Mouse (Mus musculus): ENCODE results near the gene Ang. TPM values are rescaled to one million over a fixed set of nuclear protein-coding genes. Genes with fewer than 3 reads are reported as not detected.

Ang gene
- total and polyA plus RNA-seq, 3 experiments, result not detected

DNA sequence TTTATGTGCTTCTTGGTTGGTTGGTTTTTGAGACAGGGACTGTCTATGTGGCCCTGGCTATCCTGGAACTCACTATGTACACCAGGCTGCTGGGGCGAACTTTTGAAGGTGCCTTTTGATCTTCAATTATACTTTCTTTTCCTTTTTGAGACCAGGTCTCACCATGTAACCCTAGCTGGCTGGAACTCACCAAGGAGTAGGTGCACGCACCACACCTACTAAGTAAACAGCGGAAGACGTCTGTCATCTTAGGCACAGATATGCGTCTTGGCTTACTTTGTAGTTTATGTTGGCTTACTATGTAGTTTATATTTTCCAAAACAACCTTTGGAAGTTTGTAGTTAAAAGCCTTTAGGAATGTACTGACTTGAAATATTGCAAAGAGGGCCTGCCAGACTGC, 22.0 kb upstream of the Ang start:
- TF ChIP-seq ZMIZ1 (IDR thresholded peaks at IDR 0.05; ENCODE audit: low read depth, low read length), result no peak
- no peak for TF ChIP-seq ZKSCAN1 (IDR thresholded peaks at IDR 0.05; ENCODE audit: low read depth, low read length)
- TF ChIP-seq MAFK (IDR thresholded peaks at IDR 0.05; ENCODE audit: borderline replicate concordance, low read depth, low read length), result no peak
- no peak for TF ChIP-seq SMC3 (IDR thresholded peaks at IDR 0.05; ENCODE audit: low read depth, low read length)
- no peak for TF ChIP-seq NELFE (IDR thresholded peaks at IDR 0.05; ENCODE audit: low read depth, low read length)
- no peak for TF ChIP-seq USF2 (IDR thresholded peaks at IDR 0.05; ENCODE audit: borderline replicate concordance in 1 of 2, insufficient read depth in 1 of 2, low read depth in 1 of 2, low read length in 2 of 2)
- TF ChIP-seq ELF1 (IDR thresholded peaks at IDR 0.05; ENCODE audit: low read depth, low read length), result no peak

DNA sequence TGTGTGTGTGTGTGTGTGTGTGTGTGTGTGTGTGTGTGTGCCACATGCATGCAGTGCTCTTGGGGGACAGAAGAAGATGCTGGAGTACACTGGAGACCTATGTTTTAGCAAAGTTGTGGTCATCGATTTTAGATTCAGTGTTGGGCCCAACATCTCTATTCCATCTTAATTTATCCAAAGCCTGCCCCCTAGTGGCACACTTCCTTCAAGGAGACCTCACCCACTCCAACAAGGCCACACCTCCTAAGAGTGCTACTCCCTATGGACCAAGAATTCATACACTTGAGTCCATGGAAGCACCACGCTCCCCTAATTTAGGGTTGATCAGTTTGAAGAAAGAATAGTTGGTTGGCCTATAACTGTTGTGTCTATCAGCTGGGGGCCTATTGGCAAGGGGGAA, 21.3 kb upstream of the Ang start:
- peak; percentile 28 for TF ChIP-seq RAD21 (IDR thresholded peaks at IDR 0.05; ENCODE audit: low read depth, low read length)
- TF ChIP-seq USF1 (IDR thresholded peaks at IDR 0.05; ENCODE audit: low read depth, low read length), result no peak
- no peak for TF ChIP-seq SIN3A (IDR thresholded peaks at IDR 0.05; ENCODE audit: low read length)
- TF ChIP-seq CTCF (IDR thresholded peaks at IDR 0.05 in 2 of 3, conservative IDR thresholded peaks at IDR 0.05 in 1 of 3; ENCODE audit: control insufficient read depth in 1 of 3, insufficient read depth in 1 of 3, low read depth in 2 of 3, low read length in 3 of 3, poor library complexity in 1 of 3, severe bottlenecking in 1 of 3), result peak; percentile 41 to 71 (median 58)
- peak; percentile 49 for TF ChIP-seq SMC3 (IDR thresholded peaks at IDR 0.05; ENCODE audit: low read depth, low read length)
- TF ChIP-seq MYC (IDR thresholded peaks at IDR 0.05; ENCODE audit: low read depth, low read length), result no peak
- no peak for TF ChIP-seq MAZ (IDR thresholded peaks at IDR 0.05; ENCODE audit: low read depth, low read length)

More for the DNA sequence above, 22.0 kb upstream of the Ang start:
- Histone ChIP-seq H3K27me3 (ENCODE audit: control insufficient read depth in 1 of 2, insufficient read depth in 2 of 2, low read length in 2 of 2) (peaks cover 0 to 3% of the 10 kb centered on the region in 2 experiments; a peak in 1 of 4 replicates), H3K9me3 (replicated peaks; ENCODE audit: insufficient read depth, low read length) (no peaks in the 10 kb centered on the region), H3K36me3 (ENCODE audit: control insufficient read depth in 1 of 2, insufficient read depth in 2 of 2, low read length in 2 of 2) (peaks cover 0 to 3% of the 10 kb centered on the region in 2 experiments; a peak in 1 of 4 replicates), H3K79me2 (ENCODE audit: control insufficient read depth, insufficient read depth, low read length, poor library complexity) (no peaks in the 10 kb centered on the region), H3K27ac (ENCODE audit: control insufficient read depth, low read depth, low read length) (no peak overlapping the region), H3K9ac (ENCODE audit: control insufficient read depth, low read depth, low read length, poor library complexity, severe bottlenecking) (no peak overlapping the region), H3K4me3 (ENCODE audit: control insufficient read depth in 1 of 2, insufficient read depth in 1 of 2, low read depth in 2 of 2, low read length in 2 of 2) (no peak overlapping the region), H3K4me1 (ENCODE audit: control insufficient read depth in 1 of 2, insufficient read depth in 2 of 2, low read length in 2 of 2) (peaks cover 0 to 3% of the 10 kb centered on the region in 2 experiments; a peak in 1 of 4 replicates)
- DNase-seq (ENCODE audit: low read depth, low spot score), result no peak

DNA sequence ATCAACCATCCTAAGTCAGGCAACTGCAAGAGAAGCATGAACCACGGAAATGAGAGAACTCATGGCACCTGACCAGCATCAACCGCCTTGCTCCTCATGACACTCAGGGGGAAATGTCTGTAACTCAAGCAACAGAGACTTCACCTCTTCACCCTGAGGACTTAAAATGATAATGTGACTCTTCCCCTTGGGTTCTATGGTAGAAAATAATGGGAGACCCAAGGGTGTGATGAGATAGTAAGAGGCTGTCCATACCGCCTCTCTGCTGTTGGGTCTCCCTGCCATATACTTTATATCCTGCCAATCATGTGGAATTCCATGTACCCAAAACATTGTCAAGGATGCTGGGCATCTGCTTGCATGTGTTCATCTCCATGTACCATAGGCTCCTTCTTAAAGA, 16.6 kb upstream of the Ang start, which contains the start of gene Olfr750:
Gene Olfr750, minus strand, starts transcription at position 101 of the 400 bp plus-strand sequence.
- H3K4me3 ChIP-seq (ENCODE audit: control insufficient read depth in 1 of 2, insufficient read depth in 1 of 2, low read depth in 2 of 2, low read length in 2 of 2), result no peak within 1 kb of the TSS
- TF ChIP-seq MAFK (IDR thresholded peaks at IDR 0.05; ENCODE audit: borderline replicate concordance, low read depth, low read length) (no peak), EP300 (IDR thresholded peaks at IDR 0.05; ENCODE audit: low read depth in 1 of 2, low read length in 2 of 2) (no peak), BHLHE40 (IDR thresholded peaks at IDR 0.05; ENCODE audit: borderline replicate concordance, low read depth, low read length) (no peak)
- DNase-seq (ENCODE audit: low read depth, low spot score), result no peak
- H3K9me3 ChIP-seq (replicated peaks; ENCODE audit: insufficient read depth, low read length), result no peaks in the 10 kb centered on the region
- H3K27ac ChIP-seq (ENCODE audit: control insufficient read depth, low read depth, low read length), result no peak within 1 kb of the TSS
- H3K36me3 ChIP-seq (ENCODE audit: control insufficient read depth in 1 of 2, insufficient read depth in 2 of 2, low read length in 2 of 2), result no peaks in the 10 kb centered on the region
- no peaks in the 10 kb centered on the region for H3K79me2 ChIP-seq (ENCODE audit: control insufficient read depth, insufficient read depth, low read length, poor library complexity)
- peaks cover 0 to 3% of the 10 kb centered on the region in 2 experiments; a peak in 1 of 4 replicates for H3K27me3 ChIP-seq (ENCODE audit: control insufficient read depth in 1 of 2, insufficient read depth in 2 of 2, low read length in 2 of 2)
- no peak within 1 kb of the TSS for H3K9ac ChIP-seq (ENCODE audit: control insufficient read depth, low read depth, low read length, poor library complexity, severe bottlenecking)
- H3K4me1 ChIP-seq (ENCODE audit: control insufficient read depth in 1 of 2, insufficient read depth in 2 of 2, low read length in 2 of 2), result no peaks in the 10 kb centered on the region

More for the DNA sequence above, 21.3 kb upstream of the Ang start:
- H3K27ac ChIP-seq (ENCODE audit: control insufficient read depth, low read depth, low read length), result no peak overlapping the region
- no peak overlapping the region for H3K4me3 ChIP-seq (ENCODE audit: control insufficient read depth in 1 of 2, insufficient read depth in 1 of 2, low read depth in 2 of 2, low read length in 2 of 2)
- H3K9me3 ChIP-seq (replicated peaks; ENCODE audit: insufficient read depth, low read length), result no peaks in the 10 kb centered on the region
- H3K4me1 ChIP-seq (ENCODE audit: control insufficient read depth in 1 of 2, insufficient read depth in 2 of 2, low read length in 2 of 2), result peaks cover 0 to 3% of the 10 kb centered on the region in 2 experiments; a peak in 1 of 4 replicates
- peak; percentile 84 for DNase-seq (ENCODE audit: low read depth, low spot score)
- H3K79me2 ChIP-seq (ENCODE audit: control insufficient read depth, insufficient read depth, low read length, poor library complexity), result no peaks in the 10 kb centered on the region
- peaks cover 0 to 3% of the 10 kb centered on the region in 2 experiments; a peak in 1 of 4 replicates for H3K27me3 ChIP-seq (ENCODE audit: control insufficient read depth in 1 of 2, insufficient read depth in 2 of 2, low read length in 2 of 2)
- no peak overlapping the region for H3K9ac ChIP-seq (ENCODE audit: control insufficient read depth, low read depth, low read length, poor library complexity, severe bottlenecking)
- H3K36me3 ChIP-seq (ENCODE audit: control insufficient read depth in 1 of 2, insufficient read depth in 2 of 2, low read length in 2 of 2), result peaks cover 0 to 3% of the 10 kb centered on the region in 2 experiments; a peak in 1 of 4 replicates
